Mouse (Mus musculus): Measurements from ENCODE around the gene Hadh.

GRCm38 (mm10) chr3:131190671-131191367, 81.1 kb downstream of the Hadh start:
- TF ChIP-seq CTCF (IDR thresholded peaks at IDR 0.05; ENCODE audit: extremely low read depth, insufficient read depth, insufficient read length, insufficient replicate concordance): no peak
- no peak for TF ChIP-seq POLR2A (IDR thresholded peaks at IDR 0.05; ENCODE audit: low read depth, low read length)

Data from spleen, adult 2 months (tissue).